ENCODE assay signal across 8 mouse cellular contexts in genomic region chr11:64956962-64957729, GRCm38 (mm10). TPM values are rescaled to one million over a fixed set of nuclear protein-coding genes. Genes with fewer than 3 reads are reported as not detected.
DNase-seq lines count a peak whose midpoint lies in the region; ATAC-seq lines count a peak whose summit lies in the region.
"Had no signal": no experiment of that assay in that cellular context is flagged by ENCODE, and none has a peak within 500 bp of the region (broad histone marks: within the 10 kb centered on the region; RNA-seq: fewer than 3 reads in every experiment).

No protein-coding gene starts in this region.

- intact Hi-C loops in left cerebral cortex, postnatal 10 days (cut with DNase I): no loop called here

- no peaks in the 10 kb centered on the region for H3K36me3 ChIP-seq in hindbrain, embryonic 12.5 days
- H3K36me3 ChIP-seq in midbrain, embryonic 14.5 days (ENCODE audit: control insufficient read depth, insufficient read depth, low read length): no peaks in the 10 kb centered on the region

- H3K9me3 ChIP-seq in hindbrain, embryonic 12.5 days (replicated peaks): no peaks in the 10 kb centered on the region
- no peaks in the 10 kb centered on the region for H3K9me3 ChIP-seq in midbrain, embryonic 14.5 days (ENCODE audit: control insufficient read depth, low read length)

- no peak overlapping the region for H3K27ac ChIP-seq in hindbrain, embryonic 12.5 days
- H3K27ac ChIP-seq in midbrain, embryonic 14.5 days (replicated peaks; ENCODE audit: low read depth, low read length): no peak overlapping the region
- H3K27ac ChIP-seq: left cerebral cortex, adult 2 months had no signal

- H3K4me2 ChIP-seq in hindbrain, embryonic 12.5 days (replicated peaks): peak overlapping the region; percentile 44
- H3K4me2 ChIP-seq in midbrain, embryonic 14.5 days (ENCODE audit: low read length): peak overlapping the region; percentile 45

- ATAC-seq in hindbrain, embryonic 12.5 days (ENCODE audit: low FRiP score): no peak
- ATAC-seq in midbrain, embryonic 14.5 days (ENCODE audit: low FRiP score, low TSS enrichment): no peak

- peaks cover 14% of the 10 kb centered on the region for H3K4me1 ChIP-seq in hindbrain, embryonic 12.5 days
- H3K4me1 ChIP-seq in midbrain, embryonic 14.5 days (ENCODE audit: control insufficient read depth, insufficient read depth, low read length): peaks cover 4% of the 10 kb centered on the region; the same call in 1 of the 2 replicates

- H3K27me3 ChIP-seq in hindbrain, embryonic 12.5 days: no peaks in the 10 kb centered on the region
- no peaks in the 10 kb centered on the region for H3K27me3 ChIP-seq in midbrain, embryonic 14.5 days (ENCODE audit: control insufficient read depth, insufficient read depth, low read length)

- WGBS in hindbrain, embryonic 12.5 days: 16% methylated on average over 16 of the region's 16 CpGs
- WGBS in midbrain, embryonic 14.5 days: 11% methylated on average over 16 of the region's 16 CpGs

- H3K4me3 ChIP-seq in hindbrain, embryonic 12.5 days: no peak overlapping the region
- H3K4me3 ChIP-seq in midbrain, embryonic 14.5 days (replicated peaks; ENCODE audit: low read depth, low read length): no peak overlapping the region
- H3K4me3 ChIP-seq: left cerebral cortex, adult 2 months had no signal

- peak; percentile 10 for DNase-seq in brain, adult 2 months (ENCODE audit: low read depth, low spot score)
- DNase-seq in embryo, embryonic 10 days (ENCODE audit: low spot score): peak; percentile 70
- DNase-seq in midbrain, embryonic 14.5 days: peak; percentile 55
- no peak for DNase-seq in layer of hippocampus, postnatal 14 days (ENCODE audit: low spot score in 2 of 2)
- no peak for DNase-seq in left cerebral cortex, postnatal 10 days (ENCODE audit: extremely low spot score in 1 of 2, low spot score in 2 of 2)
- no peak for DNase-seq in urinary bladder, adult 18-20 months (ENCODE audit: low spot score in 2 of 2)

- no peak overlapping the region for H3K9ac ChIP-seq in hindbrain, embryonic 12.5 days
- no peak overlapping the region for H3K9ac ChIP-seq in midbrain, embryonic 14.5 days (replicated peaks; ENCODE audit: low read length)

RNA-seq across cellular contexts. Expression of gene Elac2, which starts 21.7 kb away (rescaled TPM):
- 34.0 and 34.8 TPM in 2 replicates for polyA plus RNA-seq in hindbrain, embryonic 12.5 days (2016; fragmentation: Nextera tagmentation; extraction: Ambion mirVana)
- 27.9 and 33.2 TPM in 2 replicates for polyA plus RNA-seq in midbrain, embryonic 14.5 days (2014; fragmentation: Nextera tagmentation; extraction: Ambion mirVana)
- 10 to 100 TPM; 25.9 to 27.3 TPM for total RNA-seq in layer of hippocampus, postnatal 14 days (2021)
- 10 to 100 TPM; 24.7 to 26.3 TPM for total RNA-seq in left cerebral cortex, postnatal 10 days (2021)

Comparison
In these comparisons a context has a peak if more than half of its experiments do, and no peak if none do; other contexts are left out.
1. DNase-seq: peak in brain, adult 2 months (single experiment), embryo, embryonic 10 days (single experiment) and midbrain, embryonic 14.5 days (single experiment); none in layer of hippocampus, postnatal 14 days (0 of 2), left cerebral cortex, postnatal 10 days (0 of 2) and urinary bladder, adult 18-20 months (0 of 2).